Mouse (Mus musculus) lung, postnatal 0 days (tissue): ENCODE results near the gene Tvp23a.

Source experiments
- CTCF ChIP-seq: IDR thresholded peaks from 2 replicates; pipeline ENCODE4 v1.5.1; 2016; ENCODE audit warnings: antibody characterized with exemption, mild to moderate bottlenecking
- EP300 ChIP-seq: IDR thresholded peaks from 2 replicates; pipeline ENCODE4 v1.6.1; 2016; ENCODE audit warnings: antibody characterized with exemption, mild to moderate bottlenecking, control low read depth

DNA sequence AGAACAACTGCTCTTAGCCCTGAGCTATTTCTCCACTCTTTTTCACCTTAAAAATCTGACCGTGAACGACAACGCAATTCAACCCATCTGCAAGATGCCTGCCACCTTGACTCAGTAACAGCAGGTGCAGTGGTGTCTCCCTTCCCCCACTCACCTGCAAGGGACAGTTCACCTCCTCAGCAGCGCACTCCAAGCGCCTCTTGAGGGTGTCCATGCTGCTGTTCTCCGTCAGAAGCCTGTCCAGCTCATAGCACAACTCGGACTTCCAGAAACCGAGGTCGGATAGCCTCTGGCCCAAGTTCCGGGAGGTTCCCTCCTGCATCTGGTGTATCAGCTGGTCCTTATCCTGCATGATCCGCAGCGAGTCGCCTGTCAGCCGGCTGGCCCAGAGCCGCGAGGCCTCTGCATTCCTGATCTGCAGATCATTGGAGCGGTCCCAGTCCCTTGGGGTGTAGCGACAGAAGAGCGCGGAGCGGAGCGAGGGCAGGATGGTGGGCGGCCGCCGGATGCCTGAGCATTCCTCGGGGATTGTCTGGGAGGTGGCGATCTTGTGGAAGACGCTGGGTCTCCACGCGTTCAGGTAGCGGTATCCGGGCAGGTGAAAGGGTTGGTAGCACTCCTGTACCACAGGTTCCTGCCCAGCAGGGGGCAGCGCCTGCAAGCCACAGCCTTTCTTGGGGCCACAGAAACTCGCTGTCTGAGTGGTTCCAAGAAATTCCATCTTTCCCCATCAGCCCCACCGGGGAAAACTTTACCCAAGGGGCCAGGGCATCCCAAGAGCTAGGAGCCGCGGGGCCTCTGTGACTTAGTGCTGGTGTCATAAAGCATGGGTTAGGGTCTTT is 52.2 kb downstream of the Tvp23a start, which contains the start of gene Tekt5:
- TF ChIP-seq CTCF (peak; percentile 77), EP300 (no peak)
